ENCODE assay signal across 19 mouse cellular contexts in the genomic region with DNA sequence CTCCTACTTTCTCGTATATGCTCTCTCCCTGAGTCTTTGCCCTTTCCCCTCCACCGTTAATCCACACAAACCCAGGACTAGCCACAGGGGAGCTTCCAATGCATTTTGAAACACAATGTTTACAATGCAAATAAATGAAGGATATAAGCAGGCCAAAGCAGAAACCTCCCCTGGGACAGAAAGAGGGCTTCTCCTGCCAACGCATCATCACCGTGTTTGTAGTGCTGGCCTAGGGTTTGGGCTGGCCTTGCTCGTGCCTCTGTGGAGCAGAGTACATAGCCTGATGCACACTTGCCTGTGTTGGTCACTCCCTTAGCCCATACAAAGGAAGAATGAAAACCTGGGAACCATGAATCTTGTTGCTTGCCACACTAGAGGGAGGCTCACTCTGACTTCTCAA. TPM values are rescaled to one million over a fixed set of nuclear protein-coding genes. Genes with fewer than 3 reads are reported as not detected.
DNase-seq lines count a peak whose midpoint lies in the region; ATAC-seq and TF ChIP-seq lines count a peak whose summit lies in the region.
"Had no signal": no experiment of that assay in that cellular context is flagged by ENCODE, and none has a peak within 500 bp of the region (broad histone marks: within the 10 kb centered on the region; RNA-seq: fewer than 3 reads in every experiment).

No protein-coding gene starts in this region.

- dilution Hi-C loops in CH12.LX (cut with MboI; ENCODE audit: extremely low pct_ligation_motif_present, extremely low pct_unique_long_range_greater_than_20kb, low sequenced_read_pairs) = no loop called here

- ATAC-seq in liver, embryonic 16.5 days (ENCODE audit: low read depth) = peak; percentile 80
- ATAC-seq: forebrain, postnatal 0 days had no signal

- no peak for DNase-seq in kidney, adult 2 months
- no peak for DNase-seq in kidney, postnatal 14 days
- DNase-seq in CH12.LX (ENCODE audit: extremely low read depth) (no peak), NIH3T3 (ENCODE audit: low read depth) (peak; percentile 39)
- DNase-seq in retina, postnatal 1 day = no peak
- DNase-seq in urinary bladder, postnatal 4 days (ENCODE audit: low spot score in 2 of 2) = no peak
- no peak for DNase-seq in right cerebral cortex, postnatal 4 days
- DNase-seq: cerebellum, adult 11-12 months; cerebellum, postnatal 14 days; forebrain, postnatal 0 days; layer of hippocampus, postnatal 36 days; lung, postnatal 36 days; midbrain, embryonic 14.5 days had no signal

- in situ Hi-C loops in CH12.LX (cut with MboI; ENCODE audit: low pct_ligation_motif_present, low pct_unique_long_range_greater_than_20kb, low sequenced_read_pairs) = no loop called here

- H3K79me2 ChIP-seq in CH12.LX (replicated peaks; ENCODE audit: control insufficient read depth, extremely low read depth, insufficient read depth, poor library complexity, severe bottlenecking) = no peaks in the 10 kb centered on the region

- peak overlapping the region; percentile 80 for H3K27ac ChIP-seq in kidney, adult 2 months (ENCODE audit: insufficient read depth, low read depth, low read length)
- no peak overlapping the region for H3K27ac ChIP-seq in CH12.LX (ENCODE audit: insufficient read depth, low read depth)
- peak overlapping the region; percentile 64 for H3K27ac ChIP-seq in liver, embryonic 16.5 days (ENCODE audit: low read length)
- H3K27ac ChIP-seq: embryonic facial prominence, embryonic 12.5 days; hindbrain, embryonic 15.5 days; limb, embryonic 12.5 days; lung, embryonic 15.5 days had no signal

- TF ChIP-seq POLR2A in kidney, adult 2 months (IDR thresholded peaks at IDR 0.05; ENCODE audit: low read depth, low read length) = no peak
- TF ChIP-seq POLR2A in CH12.LX (IDR thresholded peaks at IDR 0.05; ENCODE audit: low read depth, low read length) = no peak

- TF ChIP-seq EP300 in CH12.LX (IDR thresholded peaks at IDR 0.05; ENCODE audit: low read length) = no peak

- H3K9ac ChIP-seq in CH12.LX (ENCODE audit: insufficient read depth, low read depth) = no peak overlapping the region
- H3K9ac ChIP-seq in liver, embryonic 16.5 days (ENCODE audit: low read depth, low read length) = no peak overlapping the region
- H3K9ac ChIP-seq: embryonic facial prominence, embryonic 12.5 days; forebrain, postnatal 0 days; hindbrain, embryonic 15.5 days; limb, embryonic 12.5 days; lung, embryonic 15.5 days had no signal

- H3K4me1 ChIP-seq in kidney, adult 2 months (ENCODE audit: control insufficient read depth, insufficient read depth, low read length) = peaks cover 32% of the 10 kb centered on the region
- peaks cover 14 to 25% of the 10 kb centered on the region in 2 experiments for H3K4me1 ChIP-seq in CH12.LX (ENCODE audit: control insufficient read depth in 1 of 2, insufficient read depth in 2 of 2)
- H3K4me1 ChIP-seq in liver, embryonic 16.5 days (ENCODE audit: control insufficient read depth, low read depth, low read length) = peaks cover 10% of the 10 kb centered on the region
- H3K4me1 ChIP-seq: hindbrain, embryonic 15.5 days had no signal

- TF ChIP-seq RAD21 in CH12.LX (IDR thresholded peaks at IDR 0.05; ENCODE audit: low read depth, low read length) = no peak

- no peak for TF ChIP-seq CTCF in kidney, adult 2 months (conservative IDR thresholded peaks at IDR 0.05; ENCODE audit: insufficient read depth, insufficient read length, low read depth, low read length)
- TF ChIP-seq CTCF in CH12.LX (conservative IDR thresholded peaks at IDR 0.05 in 1 of 2, IDR thresholded peaks at IDR 0.05 in 1 of 2; ENCODE audit: low read depth in 2 of 2, low read length in 2 of 2) = no peak

- no peak overlapping the region for H3K4me2 ChIP-seq in CH12.LX (ENCODE audit: insufficient read depth, low read depth, poor library complexity, severe bottlenecking)
- H3K4me2 ChIP-seq in liver, embryonic 16.5 days (ENCODE audit: low read depth, low read length) = no peak overlapping the region
- H3K4me2 ChIP-seq: embryonic facial prominence, embryonic 12.5 days; hindbrain, embryonic 15.5 days; limb, embryonic 12.5 days; lung, embryonic 15.5 days had no signal

- H3K36me3 ChIP-seq in kidney, adult 2 months (ENCODE audit: control insufficient read depth, insufficient read depth, low read length) = peaks cover 2% of the 10 kb centered on the region; the same call in 1 of the 2 replicates
- H3K36me3 ChIP-seq in CH12.LX (replicated peaks in 1 of 2; ENCODE audit: control insufficient read depth in 1 of 2, insufficient read depth in 1 of 2, low read length in 1 of 2) = peaks cover 14 to 58% of the 10 kb centered on the region in 2 experiments
- H3K36me3 ChIP-seq in liver, embryonic 16.5 days (ENCODE audit: control insufficient read depth, insufficient read depth) = peaks cover 7% of the 10 kb centered on the region

- H3K9me3 ChIP-seq in CH12.LX (replicated peaks; ENCODE audit: low read length) = no peaks in the 10 kb centered on the region
- H3K9me3 ChIP-seq in liver, embryonic 16.5 days (replicated peaks; ENCODE audit: control insufficient read depth, low read length) = no peaks in the 10 kb centered on the region
- H3K9me3 ChIP-seq: embryonic facial prominence, embryonic 12.5 days; limb, embryonic 12.5 days; lung, embryonic 15.5 days; megakaryocyte, embryonic 14.5 days had no signal

- H3K27me3 ChIP-seq in kidney, adult 2 months (replicated peaks; ENCODE audit: control insufficient read depth, insufficient read depth, low read length) = no peaks in the 10 kb centered on the region
- H3K27me3 ChIP-seq in CH12.LX (replicated peaks) = no peaks in the 10 kb centered on the region
- H3K27me3 ChIP-seq in liver, embryonic 16.5 days (ENCODE audit: control insufficient read depth, insufficient read depth, low read depth, low read length) = no peaks in the 10 kb centered on the region
- H3K27me3 ChIP-seq: embryonic facial prominence, embryonic 12.5 days; hindbrain, embryonic 15.5 days; limb, embryonic 12.5 days; lung, embryonic 15.5 days; megakaryocyte, embryonic 14.5 days had no signal

- WGBS in kidney, adult 2 months = 42% methylated on average over 5 of the region's 5 CpGs
- WGBS in liver, embryonic 16.5 days (ENCODE audit: insufficient replicate concordance) = 66% methylated on average over 5 of the region's 5 CpGs

- no peak overlapping the region for H3K4me3 ChIP-seq in kidney, adult 2 months (ENCODE audit: insufficient read depth, low read depth, low read length)
- H3K4me3 ChIP-seq in CH12.LX (replicated peaks in 1 of 3; ENCODE audit: low read depth in 2 of 3, low read length in 2 of 3, poor library complexity in 1 of 3) = no peak overlapping the region
- H3K4me3 ChIP-seq in liver, embryonic 16.5 days (ENCODE audit: low read depth, low read length) = no peak overlapping the region
- H3K4me3 ChIP-seq: embryonic facial prominence, embryonic 12.5 days; hindbrain, embryonic 15.5 days; limb, embryonic 12.5 days; lung, embryonic 15.5 days; megakaryocyte, embryonic 14.5 days had no signal

TF ChIP-seq in CH12.LX, 34 proteins besides CTCF, POLR2A, EP300 and RAD21:
- no peak for TF ChIP-seq ETS1 (conservative IDR thresholded peaks at IDR 0.05; ENCODE audit: low read depth, low read length)
- TF ChIP-seq CHD2 (IDR thresholded peaks at IDR 0.05; ENCODE audit: low read length) = 0 out of 2 replicates have a peak, but pooled peaks have one; percentile 13
TF ChIP-seq in CH12.LX: peak in this region for 1.

RNA-seq across cellular contexts. Expression of gene Ssr1, which starts 53.4 kb away (rescaled TPM):
- polyA plus RNA-seq in kidney, adult 2 months (2012; rRNA removed) = 6.9 and 10.5 TPM in 2 replicates
- total RNA-seq in CH12.LX (2012; rRNA removed) (67.1 and 85.9 TPM in 2 replicates), CH12.LX (2014; rRNA removed) (145 and 150 TPM in 2 replicates)
- 163 and 167 TPM in 2 replicates for polyA plus RNA-seq in CH12.LX (2012; ENCODE audit: insufficient read length, low read depth)
- polyA plus RNA-seq in liver, embryonic 16.5 days (2015; fragmentation: Nextera tagmentation; extraction: Ambion mirVana) = 67.7 and 69.3 TPM in 2 replicates
